Mouse (Mus musculus): ENCODE results near the gene Jph4. TPM values are rescaled to one million over a fixed set of nuclear protein-coding genes. Genes with fewer than 3 reads are reported as not detected.

Jph4 gene
- polyA plus RNA-seq, 1 experiment from 2014 or later = 0.09 TPM

DNA sequence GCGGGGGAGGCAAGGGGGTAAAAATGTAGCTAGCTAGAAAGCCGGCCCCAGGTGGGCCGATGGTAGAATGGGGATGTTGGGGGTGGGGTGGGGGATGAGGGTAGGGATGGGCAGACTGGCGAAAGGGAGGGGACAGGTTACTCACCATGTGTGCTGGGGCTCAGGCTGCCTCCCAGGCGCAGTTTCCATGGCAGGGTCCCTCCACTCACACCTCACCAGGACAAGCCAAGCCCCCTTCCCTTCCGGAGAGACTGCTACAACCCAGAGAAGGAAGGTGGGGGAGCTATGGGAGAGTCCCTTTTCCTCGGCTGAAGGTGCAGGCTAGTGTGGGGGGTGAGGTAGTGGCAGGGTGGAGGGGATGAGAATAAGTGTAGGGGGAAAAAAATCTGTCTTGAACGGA lies 889 bp downstream of the Jph4 start:
- Histone ChIP-seq H3K9ac (no peak overlapping the region; the same call in 1 of the 2 replicates), H3K9me3 (replicated peaks) (no peaks in the 10 kb centered on the region), H3K4me2 (peak overlapping the region; percentile 100), H3K27ac (ENCODE audit: poor library complexity, severe bottlenecking) (no peak overlapping the region), H3K36me3 (no peaks in the 10 kb centered on the region), H3K27me3 (replicated peaks) (peaks cover 71% of the 10 kb centered on the region), H3K4me1 (replicated peaks) (peaks cover 30% of the 10 kb centered on the region), H3K4me3 (peak overlapping the region; percentile 58)
- WGBS = 2% methylated on average over 8 of the region's 8 CpGs
- ATAC-seq (ENCODE audit: insufficient number of reproducible peaks, low FRiP score) = 0 out of 2 replicates have a peak, but pooled peaks have one; percentile 20

DNA sequence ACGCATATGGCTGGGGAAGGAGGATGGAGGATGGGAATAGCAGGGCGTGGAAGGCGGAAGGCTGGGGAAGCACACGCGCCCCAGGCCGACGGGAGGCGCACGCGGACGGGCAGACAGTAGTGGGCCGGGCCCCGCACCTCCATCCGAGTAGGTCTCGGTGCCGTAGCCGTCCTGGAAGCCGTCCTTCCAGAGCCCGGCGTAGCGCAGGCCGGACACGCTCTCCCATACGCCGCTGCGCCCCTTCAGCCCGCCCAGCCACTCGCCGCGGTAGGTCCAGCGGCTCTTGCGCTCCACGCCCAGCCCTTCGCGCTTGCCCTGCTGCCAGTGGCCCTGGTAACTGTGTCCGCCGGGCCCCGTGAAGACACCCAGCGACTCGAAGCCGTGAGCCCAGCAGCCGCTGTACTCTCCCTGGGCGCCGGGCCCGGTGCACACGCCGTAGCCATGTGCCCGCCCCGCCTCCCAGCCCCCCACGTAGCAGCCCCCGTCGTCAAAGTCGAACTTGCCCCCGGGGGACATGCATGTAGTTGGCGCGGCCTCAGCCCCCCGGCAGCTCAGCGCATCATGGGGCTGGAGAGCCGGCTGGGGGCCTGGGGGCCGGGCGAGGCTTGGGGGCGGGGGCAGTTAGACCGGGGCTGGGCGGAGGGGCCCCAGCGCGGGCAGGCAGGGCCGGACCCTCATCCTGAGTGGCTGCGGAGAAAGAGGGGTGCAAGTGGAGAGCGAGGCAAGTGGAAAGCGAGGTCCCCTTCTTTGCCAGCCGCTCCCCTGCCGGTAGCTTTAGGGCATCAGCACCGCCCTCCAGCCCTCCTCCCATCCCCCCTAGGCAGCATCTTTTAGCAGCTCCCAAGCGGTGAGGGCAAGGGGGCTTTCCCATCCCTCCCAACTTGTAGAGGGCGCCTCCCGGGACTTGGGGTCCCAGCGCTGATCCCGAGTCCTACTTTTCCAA lies 1.7 kb downstream of the Jph4 start:
- under 1% methylated on average over 77 of the region's 78 CpGs for whole genome bisulfite sequencing
- H3K36me3 ChIP-seq = no peaks in the 10 kb centered on the region
- H3K4me2 ChIP-seq = peak overlapping the region; percentile 100
- H3K4me3 ChIP-seq = peak overlapping the region; percentile 58
- H3K27me3 ChIP-seq (replicated peaks) = peaks cover 79% of the 10 kb centered on the region
- peak; percentile 47; the same call in 1 of the 2 replicates for ATAC-seq (ENCODE audit: insufficient number of reproducible peaks, low FRiP score)
- H3K9me3 ChIP-seq (replicated peaks) = no peaks in the 10 kb centered on the region
- no peak overlapping the region for H3K27ac ChIP-seq (ENCODE audit: poor library complexity, severe bottlenecking)
- peak overlapping the region; percentile 64 for H3K9ac ChIP-seq
- H3K4me1 ChIP-seq (replicated peaks) = peaks cover 30% of the 10 kb centered on the region

DNA sequence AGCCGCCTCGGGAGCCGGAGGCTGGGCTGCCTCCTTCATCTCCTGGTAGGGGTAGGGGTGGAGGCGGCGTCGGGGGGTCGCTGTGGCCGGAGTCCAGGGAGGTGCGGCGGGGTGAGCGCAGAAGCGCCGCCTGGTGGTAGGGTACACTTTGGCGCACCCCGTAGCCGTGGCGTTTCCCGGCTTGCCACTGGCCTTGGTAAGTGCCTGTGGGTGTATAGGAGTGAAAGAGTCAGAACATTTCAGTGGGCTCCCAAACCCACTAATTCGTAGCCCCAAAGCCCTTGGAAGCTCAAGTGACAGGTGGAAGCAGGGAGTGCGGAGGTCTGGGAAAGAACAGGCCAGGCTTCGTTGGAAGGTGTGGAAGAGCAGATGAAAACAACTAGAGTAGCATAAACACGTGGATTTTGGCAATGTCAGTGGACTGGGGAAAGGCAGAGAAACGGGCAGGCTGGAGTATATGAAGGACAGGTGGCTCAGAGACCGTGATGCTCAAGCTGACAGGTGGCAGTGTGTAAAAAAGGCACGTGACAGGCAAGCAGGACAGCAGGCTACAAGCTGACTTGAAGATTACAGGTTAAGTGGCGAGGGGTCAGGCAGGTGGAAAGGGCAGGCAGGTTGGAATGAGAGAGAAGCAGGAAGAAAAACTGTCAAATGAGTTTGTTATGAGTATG lies 2.6 kb downstream of the Jph4 start:
- 5% methylated on average over 26 of the region's 26 CpGs for WGBS
- peak overlapping the region; percentile 58 for H3K4me3 ChIP-seq
- H3K9me3 ChIP-seq (replicated peaks) = no peaks in the 10 kb centered on the region
- no peaks in the 10 kb centered on the region for H3K36me3 ChIP-seq
- peaks cover 35% of the 10 kb centered on the region for H3K4me1 ChIP-seq (replicated peaks)
- peak overlapping the region; percentile 100 for H3K4me2 ChIP-seq
- H3K27ac ChIP-seq (ENCODE audit: poor library complexity, severe bottlenecking) = no peak overlapping the region
- peaks cover 88% of the 10 kb centered on the region for H3K27me3 ChIP-seq (replicated peaks)
- ATAC-seq (ENCODE audit: insufficient number of reproducible peaks, low FRiP score) = no peak
- peak overlapping the region; percentile 64; the same call in 1 of the 2 replicates for H3K9ac ChIP-seq

DNA sequence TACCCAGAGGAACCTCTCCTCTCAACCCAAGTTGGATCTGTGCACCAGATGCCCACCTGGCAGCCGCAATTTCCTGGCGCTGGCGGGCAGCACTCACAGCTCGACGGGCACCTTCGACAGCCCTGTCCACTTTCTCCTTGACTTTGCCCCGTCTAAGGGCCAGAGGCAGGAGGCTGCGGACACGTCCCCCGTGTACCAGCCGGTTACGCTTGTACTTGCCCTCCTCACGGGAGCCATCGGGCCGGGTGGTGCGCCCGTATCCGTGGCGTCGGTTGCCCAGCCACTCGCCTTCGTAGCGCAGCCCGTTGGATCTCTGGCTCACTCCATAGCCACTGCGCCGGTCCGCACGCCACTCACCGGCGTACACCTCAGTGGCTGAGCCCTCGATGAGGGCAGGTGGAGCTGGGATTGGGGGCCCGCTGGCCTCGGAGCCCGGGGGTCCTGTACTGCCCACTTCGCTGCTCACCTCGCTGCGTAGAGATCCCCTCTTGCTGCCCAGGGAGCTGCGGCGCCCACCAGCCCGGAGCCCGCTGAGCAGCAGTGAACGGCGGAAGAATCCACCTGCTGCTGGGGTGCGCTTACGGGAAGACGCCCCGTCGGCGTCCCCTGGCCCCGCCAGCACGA lies 3.3 kb downstream of the Jph4 start:
- Histone ChIP-seq H3K36me3 (no peaks in the 10 kb centered on the region), H3K4me3 (peak overlapping the region; percentile 58; the same call in 1 of the 2 replicates), H3K9me3 (replicated peaks) (no peaks in the 10 kb centered on the region), H3K4me2 (peak overlapping the region; percentile 100; the same call in 1 of the 2 replicates), H3K9ac (no peak overlapping the region), H3K27ac (ENCODE audit: poor library complexity, severe bottlenecking) (no peak overlapping the region), H3K4me1 (replicated peaks) (peaks cover 37% of the 10 kb centered on the region), H3K27me3 (replicated peaks) (peaks cover 94% of the 10 kb centered on the region)
- no peak for ATAC-seq (ENCODE audit: insufficient number of reproducible peaks, low FRiP score)
- 55% methylated on average over 51 of the region's 51 CpGs for WGBS

DNA sequence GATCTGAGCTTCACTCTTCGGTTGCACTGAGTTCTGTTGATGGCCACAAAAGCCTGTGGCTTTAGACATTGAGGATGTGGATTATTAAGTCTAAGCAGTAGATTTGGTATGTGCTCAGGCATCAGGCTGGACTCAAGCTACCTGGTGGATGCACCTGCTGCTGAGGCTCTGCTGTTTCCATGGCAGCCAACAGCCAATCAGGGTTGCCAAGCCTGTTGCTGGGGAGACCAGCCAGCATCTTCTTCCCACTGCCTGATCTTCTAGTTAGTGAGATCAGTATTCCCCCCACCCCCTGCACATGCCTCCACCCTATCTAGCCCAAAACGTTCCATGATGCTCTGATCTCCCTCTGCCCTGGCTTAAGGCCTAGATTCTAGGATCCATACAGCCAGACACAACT lies 5.0 kb downstream of the Jph4 start:
- no peak for ATAC-seq (ENCODE audit: insufficient number of reproducible peaks, low FRiP score)

DNA sequence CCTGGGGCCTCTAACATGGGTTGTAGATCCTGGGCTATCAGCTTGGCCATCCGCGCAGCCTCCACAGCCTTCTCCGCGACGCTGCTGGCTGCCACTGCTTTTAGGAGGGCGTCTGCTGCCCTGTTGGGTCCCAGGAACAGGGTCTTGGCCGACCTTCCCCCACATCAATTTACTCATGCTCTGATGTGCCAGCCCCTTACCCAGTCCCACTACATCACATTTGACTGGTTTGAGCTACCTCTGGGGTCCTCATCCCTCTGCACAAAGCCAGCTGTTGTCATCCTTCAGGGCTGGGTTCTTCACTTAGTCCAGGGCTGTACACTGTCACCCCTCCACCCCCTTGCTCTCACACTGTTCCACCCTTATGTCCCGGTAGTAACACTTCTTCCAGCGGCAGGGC lies 6.7 kb downstream of the Jph4 start:
- Histone ChIP-seq H3K27ac (ENCODE audit: poor library complexity, severe bottlenecking) (no peak overlapping the region), H3K9ac (no peak overlapping the region), H3K36me3 (no peaks in the 10 kb centered on the region), H3K27me3 (replicated peaks) (peaks cover 77% of the 10 kb centered on the region), H3K4me1 (replicated peaks) (peaks cover 29% of the 10 kb centered on the region), H3K4me2 (no peak overlapping the region), H3K4me3 (no peak overlapping the region), H3K9me3 (replicated peaks) (no peaks in the 10 kb centered on the region)
- WGBS = 33% methylated on average over 9 of the region's 9 CpGs
- ATAC-seq (ENCODE audit: insufficient number of reproducible peaks, low FRiP score) = no peak

More for the DNA sequence above, 5.0 kb downstream of the Jph4 start:
- peaks cover 93% of the 10 kb centered on the region for H3K27me3 ChIP-seq (replicated peaks)
- H3K27ac ChIP-seq (ENCODE audit: poor library complexity, severe bottlenecking) = no peak overlapping the region
- WGBS = 71% methylated on average over 2 of the region's 2 CpGs
- H3K36me3 ChIP-seq = no peaks in the 10 kb centered on the region
- no peaks in the 10 kb centered on the region for H3K9me3 ChIP-seq (replicated peaks)
- H3K4me2 ChIP-seq = no peak overlapping the region
- peaks cover 35% of the 10 kb centered on the region for H3K4me1 ChIP-seq (replicated peaks)
- H3K9ac ChIP-seq = no peak overlapping the region
- no peak overlapping the region for H3K4me3 ChIP-seq

DNA sequence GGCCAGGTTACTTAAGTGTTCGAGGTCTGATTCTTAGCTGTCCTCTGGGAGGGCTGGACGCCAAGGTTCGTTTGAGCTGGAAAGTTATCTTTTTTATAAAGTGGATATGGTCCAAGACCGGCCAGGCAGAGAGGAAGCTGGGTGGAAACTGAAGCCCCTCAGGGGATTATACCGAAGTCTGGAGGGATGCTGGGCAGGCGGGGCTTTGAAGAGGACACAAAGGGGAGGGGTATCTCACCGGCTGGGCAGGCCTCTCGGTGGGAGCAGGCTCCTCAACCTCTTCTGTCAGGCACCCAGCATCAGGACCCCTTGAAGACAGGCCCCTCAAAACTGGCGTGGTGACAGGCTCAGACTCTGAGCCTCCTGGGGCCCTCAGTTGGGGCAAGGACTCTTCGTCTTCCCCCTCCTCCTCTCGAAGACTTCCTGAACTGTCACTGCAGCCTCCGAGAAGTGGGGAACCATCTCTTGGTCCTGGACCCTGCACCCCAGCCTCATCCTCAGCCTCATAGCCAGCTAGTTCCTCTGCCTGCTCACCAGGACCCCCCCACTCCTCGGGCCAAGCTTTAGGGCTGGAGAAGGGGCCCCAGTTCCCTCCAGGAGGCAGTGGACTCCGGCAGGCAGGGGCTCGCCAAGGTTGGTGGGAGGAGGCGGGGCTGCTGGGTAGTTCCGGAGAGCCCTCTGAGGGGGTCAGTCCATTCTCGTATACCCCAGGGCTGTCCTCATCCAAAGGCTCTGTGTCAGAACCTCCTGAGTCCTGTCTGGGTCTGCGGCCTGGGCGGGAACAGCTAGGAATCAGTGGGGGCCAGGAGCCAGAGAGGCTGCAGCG lies 7.5 kb downstream of the Jph4 start:
- H3K4me1 ChIP-seq (replicated peaks) = peaks cover 22% of the 10 kb centered on the region
- no peaks in the 10 kb centered on the region for H3K9me3 ChIP-seq (replicated peaks)
- ATAC-seq (ENCODE audit: insufficient number of reproducible peaks, low FRiP score) = no peak
- H3K4me3 ChIP-seq = no peak overlapping the region
- no peak overlapping the region for H3K9ac ChIP-seq
- no peaks in the 10 kb centered on the region for H3K36me3 ChIP-seq
- H3K27me3 ChIP-seq (replicated peaks) = peaks cover 73% of the 10 kb centered on the region
- H3K27ac ChIP-seq (ENCODE audit: poor library complexity, severe bottlenecking) = no peak overlapping the region
- H3K4me2 ChIP-seq = no peak overlapping the region
- WGBS = 15% methylated on average over 21 of the region's 21 CpGs

DNA sequence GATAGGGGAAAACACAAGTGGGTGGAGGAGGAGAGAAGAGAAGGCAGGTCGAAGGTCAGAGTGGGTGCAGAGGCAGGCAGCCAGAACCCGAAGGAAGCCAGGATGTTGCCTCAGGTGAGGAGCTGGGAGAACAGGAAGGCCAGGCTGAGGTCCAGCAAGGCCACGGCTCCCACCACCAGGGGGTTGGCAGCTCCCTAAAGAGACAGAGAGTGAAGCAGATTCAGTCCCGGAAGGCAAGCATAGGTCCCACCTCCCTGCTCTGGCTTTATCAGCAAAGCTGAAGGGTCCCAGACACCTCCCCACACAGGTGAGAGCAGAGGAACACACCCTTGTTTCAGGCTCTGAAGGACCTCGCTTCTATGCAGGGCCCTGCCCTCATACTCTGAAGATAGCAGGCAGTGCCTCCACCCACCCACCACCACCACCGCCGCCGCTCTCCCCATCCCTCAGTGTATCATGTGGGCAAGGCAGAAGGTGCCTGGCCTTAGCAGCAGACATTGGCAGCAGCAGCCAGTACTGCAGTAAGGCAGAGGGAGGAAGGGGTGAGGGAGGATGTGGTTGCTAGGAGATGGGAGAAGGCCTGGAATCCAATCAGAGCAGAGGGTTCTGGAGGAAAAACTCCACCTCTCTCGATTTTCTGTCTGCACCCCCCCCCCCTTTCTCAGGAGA lies 8.4 kb downstream of the Jph4 start:
- WGBS = 36% methylated on average over 9 of the region's 9 CpGs
- Histone ChIP-seq H3K36me3 (no peaks in the 10 kb centered on the region), H3K4me1 (replicated peaks) (peaks cover 19% of the 10 kb centered on the region), H3K27me3 (replicated peaks) (peaks cover 72% of the 10 kb centered on the region), H3K9ac (no peak overlapping the region), H3K4me3 (no peak overlapping the region), H3K9me3 (replicated peaks) (no peaks in the 10 kb centered on the region), H3K4me2 (no peak overlapping the region), H3K27ac (ENCODE audit: poor library complexity, severe bottlenecking) (no peak overlapping the region)
- ATAC-seq (ENCODE audit: insufficient number of reproducible peaks, low FRiP score) = no peak

DNA sequence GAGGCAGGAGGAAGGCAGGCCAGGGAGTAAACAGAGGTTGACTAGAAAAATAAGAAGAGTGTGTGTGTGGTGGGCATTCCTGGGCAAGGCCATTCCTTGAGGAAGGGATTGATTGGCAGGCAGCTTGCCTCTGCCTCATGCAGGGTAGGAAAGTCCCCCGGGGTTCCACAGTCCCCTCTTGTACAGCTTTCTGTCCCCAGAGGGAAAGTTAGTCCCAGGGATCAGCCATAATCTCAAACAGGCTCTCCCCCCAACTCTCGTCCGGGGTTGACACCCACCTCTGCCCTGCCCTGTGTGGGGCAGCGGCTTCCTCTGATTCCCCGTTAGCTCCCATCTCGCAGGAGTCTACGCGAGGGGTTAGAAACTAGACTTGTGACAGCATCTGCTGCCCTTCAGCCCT lies 9.7 kb downstream of the Jph4 start:
- Histone ChIP-seq H3K36me3 (no peaks in the 10 kb centered on the region), H3K27me3 (replicated peaks) (peaks cover 65% of the 10 kb centered on the region), H3K9ac (no peak overlapping the region), H3K4me1 (replicated peaks) (peaks cover 19% of the 10 kb centered on the region), H3K4me2 (no peak overlapping the region), H3K27ac (ENCODE audit: poor library complexity, severe bottlenecking) (no peak overlapping the region), H3K9me3 (replicated peaks) (no peaks in the 10 kb centered on the region), H3K4me3 (no peak overlapping the region)
- 62% methylated on average over 8 of the region's 8 CpGs for WGBS
- ATAC-seq (ENCODE audit: insufficient number of reproducible peaks, low FRiP score) = no peak
